Mouse (Mus musculus): ENCODE measurements around the gene Isl2.

DNA sequence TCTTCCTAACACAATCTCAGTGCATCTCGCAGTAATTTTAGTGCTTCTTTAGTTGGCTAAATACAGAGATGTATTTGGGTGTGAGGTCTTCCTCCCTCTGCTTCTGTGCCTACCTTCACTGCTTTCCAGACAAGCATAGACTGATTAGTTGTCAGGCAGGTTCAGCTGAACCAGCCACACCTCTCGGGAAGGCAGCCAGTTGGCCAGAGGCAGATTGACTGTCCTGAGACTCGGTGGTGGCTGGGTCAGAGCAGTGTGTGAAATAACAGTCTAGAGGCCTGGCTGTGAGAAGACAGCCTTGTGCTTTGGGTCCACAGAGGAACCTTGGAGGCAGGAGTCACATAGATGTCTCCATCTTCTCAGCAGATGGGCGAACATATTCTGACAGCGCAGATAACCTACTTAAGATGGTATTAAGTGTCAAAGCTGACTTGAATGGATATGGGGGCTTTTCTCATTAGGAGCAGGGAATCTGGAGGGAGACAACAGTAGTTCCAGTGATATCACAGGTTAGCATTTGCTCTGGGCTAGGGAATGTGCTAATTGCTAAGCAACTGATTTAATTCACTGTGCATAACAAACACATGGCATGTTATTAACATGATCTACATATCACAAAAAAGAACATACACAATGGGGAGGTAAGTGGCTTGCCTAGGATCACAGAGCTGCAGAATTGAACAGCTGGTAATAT lies 30.1 kb downstream of the Isl2 start:
- no peak for TF ChIP-seq CTCF (IDR thresholded peaks at IDR 0.05; ENCODE audit: borderline replicate concordance, insufficient read depth, low read depth, low read length)
- no peak for TF ChIP-seq POLR2A (IDR thresholded peaks at IDR 0.05; ENCODE audit: borderline replicate concordance, insufficient read depth, low read length)
